Mouse (Mus musculus) left cerebral cortex, adult 9 months (tissue): ENCODE data around the gene Chst8.

Experiments
- DNase-seq, 2 experiments: peaks; one replicate each; pipeline ENCODE4 v3.0.0; 2022; ENCODE audit warnings: low spot score in 2 of 2

Gene Chst8

GRCm38 (mm10) chr7:34669336-34669735 is 143.2 kb downstream of the Chst8 start:
- no peak for DNase-seq

DNA sequence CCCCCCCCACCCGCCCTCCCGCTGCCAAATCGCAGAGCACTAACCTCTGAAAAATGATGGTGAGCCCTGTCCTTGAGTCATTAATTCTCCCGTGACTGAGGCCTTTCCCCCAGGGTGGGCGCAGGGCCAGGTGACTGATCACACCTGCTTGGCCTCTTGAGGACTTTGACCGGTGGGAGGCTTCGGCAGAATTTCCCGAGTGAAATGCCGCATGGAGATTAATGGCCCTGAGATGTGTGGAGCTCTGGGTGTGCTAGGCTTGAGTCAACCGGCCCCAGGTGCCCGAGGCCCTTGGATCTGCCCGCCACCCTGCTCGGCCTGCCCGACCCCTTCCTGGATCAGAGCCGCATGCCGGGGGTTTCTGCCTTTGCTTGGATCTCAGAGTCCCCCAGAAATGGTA is 144.6 kb downstream of the Chst8 start:
- no peak for DNase-seq

DNA sequence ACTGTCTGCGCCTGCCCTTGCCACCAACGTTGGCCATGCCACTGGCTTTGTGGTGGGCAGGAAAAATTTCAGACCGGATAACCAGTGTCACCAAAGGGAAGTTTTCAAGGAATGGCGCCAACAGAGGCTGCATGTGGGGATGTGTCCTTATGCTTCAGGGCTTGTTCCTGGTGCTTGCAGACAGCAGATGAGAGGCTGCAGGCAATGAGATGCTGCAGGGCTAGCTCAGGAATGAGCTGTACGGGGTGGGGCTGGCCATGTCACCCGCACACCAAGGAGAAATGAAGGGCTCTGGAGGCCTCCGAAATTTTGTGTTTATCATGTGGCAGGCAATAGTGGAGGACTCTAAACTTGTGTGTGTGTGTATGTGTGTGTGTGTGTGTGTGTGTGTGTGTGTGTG is 149.4 kb downstream of the Chst8 start:
- no peak for DNase-seq

DNA sequence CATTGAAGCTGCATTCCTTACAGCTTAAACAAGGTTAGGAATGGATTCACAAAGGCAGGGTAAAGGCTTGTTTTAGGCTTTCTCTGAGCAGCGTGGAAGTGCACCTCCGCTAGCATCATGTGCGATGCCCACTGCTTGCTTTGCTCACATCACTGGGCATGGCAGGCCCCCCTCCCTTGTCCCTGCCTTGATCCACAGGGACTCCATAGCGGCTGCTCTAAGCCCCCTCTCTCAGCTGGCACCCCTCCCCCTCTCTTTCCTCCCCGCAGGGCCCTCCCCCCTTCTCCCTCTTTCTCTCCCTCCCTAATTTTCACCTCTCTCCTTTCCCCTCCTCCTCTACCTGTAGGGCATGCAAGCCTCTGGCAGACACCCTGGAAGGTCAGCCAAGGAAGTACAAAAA is 150.3 kb downstream of the Chst8 start:
- no peak for DNase-seq

GRCm38 (mm10) chr7:34659386-34660085 is 153.0 kb downstream of the Chst8 start:
- no peak for DNase-seq

GRCm38 (mm10) chr7:34656632-34657031 is 155.9 kb downstream of the Chst8 start, which contains the start of gene Kctd15:
Kctd15 (minus strand) TSS chr7:34656732.
- DNase-seq, result no peak

DNA sequence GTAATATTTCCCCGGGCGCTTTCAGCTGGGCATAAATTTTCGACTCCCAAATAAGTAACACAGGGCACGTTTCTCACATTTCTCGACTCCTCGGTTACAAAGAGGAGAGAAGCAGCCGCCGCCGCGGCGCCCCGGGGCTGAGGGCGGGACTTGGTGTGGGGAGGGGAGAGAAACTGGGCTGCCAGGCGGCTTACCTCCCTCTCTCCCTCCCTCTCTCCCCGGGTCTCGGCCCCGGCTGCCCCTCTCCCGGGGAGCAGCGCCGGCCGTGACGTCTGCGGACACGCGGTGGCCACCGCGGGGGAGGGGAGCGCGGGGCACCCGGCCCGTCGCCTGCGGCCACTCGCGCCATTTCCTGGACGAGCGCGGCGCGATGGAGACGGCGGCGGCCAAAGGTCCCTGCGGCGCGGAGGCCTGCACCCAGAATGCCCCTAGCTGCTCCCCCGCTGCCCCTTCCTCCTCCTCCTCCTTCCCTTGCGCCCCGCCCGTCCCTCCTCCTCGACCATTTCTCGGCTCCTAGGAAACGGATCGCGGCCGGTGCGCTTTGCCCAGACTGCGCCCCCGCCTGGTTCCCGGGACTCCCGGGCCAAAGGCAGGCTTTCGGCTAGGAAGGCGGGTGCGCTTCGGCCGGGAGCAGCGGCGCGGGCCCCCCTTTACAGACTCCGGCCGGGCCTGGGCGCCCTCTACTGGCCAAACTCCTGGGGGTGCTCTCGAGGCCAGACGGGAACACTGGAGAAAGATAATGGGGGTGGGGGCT is 157.2 kb downstream of the Chst8 start:
- DNase-seq, result peak; percentile 23 to 79

DNA sequence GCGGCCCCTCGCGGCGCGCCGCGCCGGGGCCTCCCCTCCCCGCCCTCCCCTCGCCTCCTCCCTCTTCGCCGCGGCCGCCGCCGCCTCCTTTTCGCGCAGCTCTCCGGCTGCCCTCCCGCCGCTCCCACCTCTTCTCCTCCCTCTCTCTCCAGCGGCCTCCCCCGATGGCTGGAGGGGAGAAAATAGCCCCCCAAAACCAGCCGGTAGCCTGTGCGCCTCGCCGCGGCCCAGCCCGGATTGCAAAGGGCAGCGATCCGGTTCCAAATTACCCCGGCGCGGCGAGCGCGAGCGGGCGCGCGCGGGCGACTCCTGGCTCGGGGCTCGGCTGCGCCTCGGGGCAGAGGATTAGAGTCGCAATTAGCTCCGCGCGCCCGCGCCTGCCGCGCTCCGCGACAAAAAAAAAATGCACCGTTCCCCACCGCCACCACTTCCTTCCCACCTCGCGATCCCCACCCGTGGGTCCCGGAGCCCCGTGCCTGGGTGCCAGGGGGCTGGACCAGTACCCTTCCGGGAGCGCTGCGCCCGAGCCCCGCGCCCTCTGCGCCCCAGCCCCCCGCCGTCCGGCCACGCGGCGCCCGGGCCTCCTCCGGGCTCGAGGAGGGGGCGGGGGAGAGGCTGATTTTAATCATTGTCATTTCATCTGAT is 157.9 kb downstream of the Chst8 start:
- peak in 1 of 2 experiments; percentile 34 for DNase-seq

GRCm38 (mm10) chr7:34653731-34654440 is 158.6 kb downstream of the Chst8 start:
- DNase-seq, result no peak

- no peak for DNase-seq
Measured at GRCm38 (mm10) chr7:34652751-34653502, 159.6 kb downstream of the Chst8 start.

DNA sequence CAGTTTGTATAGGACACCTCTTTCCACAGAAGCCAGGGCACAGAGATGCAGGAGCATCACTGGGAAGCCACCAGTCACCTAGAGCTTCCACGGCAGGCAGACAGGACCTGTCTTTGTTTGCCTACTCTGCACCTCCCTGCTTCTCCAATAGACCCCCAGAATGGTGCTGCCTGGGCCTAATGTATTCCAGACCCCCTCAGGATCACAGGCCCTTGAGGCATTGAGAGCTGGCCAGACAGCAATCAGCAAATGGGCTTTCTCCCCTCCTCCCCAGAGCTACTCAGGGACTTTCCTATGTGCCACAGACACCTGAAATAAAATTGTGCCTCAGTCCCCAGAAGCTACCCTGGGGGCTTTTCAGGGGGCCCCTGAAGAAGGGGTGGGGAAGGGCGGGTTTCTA is 161.1 kb downstream of the Chst8 start:
- no peak for DNase-seq

GRCm38 (mm10) chr7:34647052-34647451 is 165.5 kb downstream of the Chst8 start:
- DNase-seq, result peak in 1 of 2 experiments; percentile 16

GRCm38 (mm10) chr7:34646144-34646795 is 166.2 kb downstream of the Chst8 start:
- no peak for DNase-seq

DNA sequence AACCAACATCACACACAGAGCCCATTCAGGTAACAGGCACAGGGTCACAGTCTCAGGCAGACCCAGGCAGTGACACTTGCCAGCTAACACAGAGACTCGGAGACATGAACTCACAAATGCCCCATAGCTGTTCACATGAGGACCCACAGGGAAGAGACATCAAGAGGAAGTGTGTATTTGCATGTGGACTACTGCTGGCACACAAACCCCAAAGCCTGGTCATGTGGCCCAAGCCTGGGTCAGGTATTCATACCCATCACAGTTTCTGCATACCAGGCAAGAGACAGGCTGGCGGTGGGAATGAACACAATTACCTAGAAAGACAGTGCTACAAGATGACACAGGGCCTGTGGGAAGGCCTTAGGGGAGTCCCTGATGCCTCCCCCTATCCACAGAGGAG is 166.9 kb downstream of the Chst8 start:
- no peak for DNase-seq

- DNase-seq, result no peak
Measured at GRCm38 (mm10) chr7:34644591-34644990, 167.9 kb downstream of the Chst8 start.

DNA sequence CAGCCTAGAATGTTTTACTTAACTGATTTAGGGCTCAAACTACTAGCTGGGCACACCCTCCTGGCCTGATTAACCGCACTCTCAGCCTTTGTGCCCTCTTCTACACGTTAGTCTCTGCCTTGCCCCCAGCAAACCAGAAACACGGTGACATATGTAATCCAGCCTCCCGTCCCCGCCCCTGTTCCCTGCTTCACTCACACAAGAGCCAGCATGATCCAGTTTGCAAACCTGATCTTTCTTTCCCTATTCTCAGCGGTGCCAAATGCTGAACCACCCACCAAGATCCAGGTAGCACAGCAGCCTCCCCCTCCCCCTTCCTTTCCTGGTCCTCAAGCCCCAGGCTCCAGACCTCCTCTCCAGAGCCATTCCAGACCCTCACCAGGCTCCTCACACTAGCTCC is 169.2 kb downstream of the Chst8 start:
- no peak for DNase-seq

GRCm38 (mm10) chr7:34641968-34642367 is 170.5 kb downstream of the Chst8 start:
- DNase-seq, result no peak

DNA sequence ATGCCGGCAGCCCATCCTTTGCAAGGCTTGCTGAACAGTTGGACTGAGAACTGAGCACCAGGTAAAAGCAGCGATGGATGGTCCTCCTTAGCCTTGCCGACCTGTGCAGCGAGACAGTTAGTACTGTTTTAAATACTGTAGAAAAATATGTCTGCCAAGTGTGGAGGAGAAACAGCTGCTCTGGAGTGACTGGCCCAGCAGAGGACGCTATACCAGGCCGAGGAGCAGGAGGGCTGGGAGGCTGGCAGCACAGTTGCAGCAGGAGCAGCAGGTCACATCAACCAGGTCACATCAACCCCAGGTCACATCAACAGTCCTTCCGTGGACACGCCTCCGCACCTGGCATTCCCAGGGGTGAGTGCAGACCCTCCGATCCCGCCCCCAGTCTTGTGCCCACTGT is 172.7 kb downstream of the Chst8 start:
- DNase-seq, result no peak

GRCm38 (mm10) chr7:34636661-34637060 is 175.8 kb downstream of the Chst8 start:
- DNase-seq, result no peak

DNA sequence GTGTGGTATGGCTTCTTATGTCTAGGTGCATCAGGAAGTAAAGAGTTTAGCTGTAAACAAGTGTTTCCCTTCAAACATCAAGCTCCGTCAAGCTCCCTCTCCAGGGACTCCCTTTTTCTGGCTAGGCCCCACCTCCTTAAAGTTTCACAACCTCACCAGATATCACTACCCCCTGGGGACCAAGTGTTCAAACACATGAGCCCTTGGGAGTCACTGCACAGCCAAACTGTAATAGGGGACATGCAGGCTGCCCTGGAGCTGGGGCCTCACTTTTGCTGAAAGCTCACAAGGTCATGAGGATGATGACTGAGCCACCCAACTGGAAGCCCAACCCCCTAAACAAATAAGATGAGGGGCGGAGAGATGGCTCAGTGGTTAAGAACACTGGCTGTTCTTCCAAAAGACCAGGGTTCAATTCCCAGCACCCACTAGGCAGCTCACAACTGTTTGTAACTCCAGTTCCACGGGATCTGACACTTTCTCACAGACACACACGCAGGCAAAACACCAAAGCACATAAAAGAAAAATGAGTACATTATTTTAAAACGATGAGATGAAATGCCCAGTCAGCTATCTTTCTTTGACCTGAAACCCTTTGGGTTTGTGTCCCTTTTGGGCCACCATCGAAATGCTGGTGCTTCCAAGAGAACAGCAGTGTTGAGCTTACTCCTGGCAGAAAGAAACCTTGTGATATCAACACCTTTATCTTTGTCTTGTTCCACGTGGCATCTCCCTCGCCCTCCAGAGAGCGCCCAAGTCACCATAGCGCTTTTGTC is 179.4 kb downstream of the Chst8 start:
- no peak for DNase-seq
